Mouse (Mus musculus) cerebellum, adult 11 months (tissue): ENCODE results near the gene Bclaf3.
"Not testable (repeated sequence)": the region's sequence is repeated elsewhere in the genome, so short reads cannot be mapped to it uniquely, and the experiment has no call there.

Experiments
- DNase-seq: peaks from one replicate; pipeline ENCODE4 v3.0.0; 2022

Gene Bclaf3

GRCm38 (mm10) chrX:159526388-159526787, at the start of gene Bclaf3:
Gene Bclaf3, plus strand, starts transcription at chrX:159526688.
- no peak for DNase-seq

- not testable (repeated sequence) for DNase-seq
Measured at GRCm38 (mm10) chrX:159478243-159478940, 48.1 kb upstream of the Bclaf3 start.

DNA sequence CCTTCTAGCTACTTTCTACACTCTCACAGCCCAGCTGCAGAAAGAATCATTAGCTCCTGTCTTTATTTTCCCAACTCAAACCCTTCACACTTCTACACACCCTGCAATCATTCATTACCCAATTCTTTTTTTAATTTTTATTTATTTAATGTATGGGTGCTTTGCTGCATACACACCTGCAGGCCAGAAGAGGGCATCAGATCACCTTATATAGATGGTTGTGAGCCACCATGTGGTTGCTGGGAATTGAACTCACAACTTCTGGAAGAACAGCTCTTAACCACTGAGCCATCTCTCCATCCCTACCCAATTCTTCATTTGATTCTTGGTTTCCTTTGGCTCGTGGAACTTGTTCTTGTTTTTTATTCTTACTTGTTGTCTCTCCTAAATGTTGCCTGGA, 42.2 kb upstream of the Bclaf3 start:
- no peak for DNase-seq

DNA sequence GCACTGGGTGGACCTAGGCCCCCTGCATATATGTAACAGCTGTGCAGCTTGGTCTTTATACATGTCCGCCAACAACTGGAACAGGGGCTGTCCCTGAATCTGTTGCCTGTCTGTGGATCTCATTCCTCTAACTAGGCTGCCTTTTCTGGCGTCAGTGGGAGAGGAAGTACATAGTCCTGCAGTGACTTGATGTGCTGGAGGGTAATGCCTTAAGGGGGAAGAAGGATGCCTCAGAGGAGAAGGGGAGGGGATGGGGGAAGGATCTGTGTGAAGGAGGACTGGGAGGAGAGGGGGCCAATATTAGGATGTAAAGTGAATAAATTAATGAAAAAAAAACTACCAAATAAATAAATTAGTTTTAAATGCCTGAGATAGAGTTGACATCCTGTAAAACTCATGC, 23.3 kb upstream of the Bclaf3 start:
- DNase-seq, result no peak

- DNase-seq, result no peak
Measured at GRCm38 (mm10) chrX:159508331-159509036, 18.0 kb upstream of the Bclaf3 start.

GRCm38 (mm10) chrX:159509042-159509441, 17.4 kb upstream of the Bclaf3 start:
- DNase-seq, result no peak

DNA sequence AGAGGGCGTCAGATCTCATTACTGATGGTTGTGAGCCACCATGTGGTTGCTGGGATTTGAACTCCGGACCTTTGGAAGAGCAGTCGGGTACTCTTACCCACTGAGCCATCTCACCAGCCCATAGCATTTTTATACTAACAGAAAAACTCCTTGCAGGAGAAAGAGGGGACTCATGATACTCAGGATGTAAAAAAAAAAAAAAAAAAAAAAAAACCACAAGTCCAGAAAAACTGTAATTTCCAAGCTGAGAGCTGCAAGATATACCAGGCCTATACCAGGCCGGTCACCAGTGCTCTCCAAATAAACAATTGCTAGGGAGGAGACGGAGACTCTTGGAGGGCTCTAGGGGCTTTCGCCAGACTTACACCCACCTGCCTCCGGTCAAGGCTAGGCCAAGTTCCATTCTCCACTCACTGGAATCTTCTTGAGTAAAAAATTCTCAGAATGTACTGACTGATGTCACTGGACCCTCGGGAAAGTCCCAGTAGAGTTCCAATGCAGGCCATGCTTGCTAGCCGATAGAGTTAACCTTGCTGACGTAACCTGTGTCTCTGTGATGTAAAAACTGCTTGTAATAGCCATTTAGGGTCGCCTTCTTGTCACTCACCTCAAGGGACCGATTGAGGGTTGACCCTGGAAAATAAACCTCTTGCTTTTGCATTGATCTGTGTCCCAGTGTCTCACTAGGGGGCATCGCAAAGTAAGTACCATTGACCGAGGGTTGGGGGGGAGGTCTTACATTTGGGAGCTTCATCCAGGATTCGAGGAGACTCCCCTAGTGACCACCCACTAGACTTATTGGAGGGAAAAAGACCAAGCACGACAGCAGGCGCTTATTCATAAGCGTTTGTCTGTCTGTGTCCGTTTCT, 16.4 kb upstream of the Bclaf3 start:
- no peak for DNase-seq

DNA sequence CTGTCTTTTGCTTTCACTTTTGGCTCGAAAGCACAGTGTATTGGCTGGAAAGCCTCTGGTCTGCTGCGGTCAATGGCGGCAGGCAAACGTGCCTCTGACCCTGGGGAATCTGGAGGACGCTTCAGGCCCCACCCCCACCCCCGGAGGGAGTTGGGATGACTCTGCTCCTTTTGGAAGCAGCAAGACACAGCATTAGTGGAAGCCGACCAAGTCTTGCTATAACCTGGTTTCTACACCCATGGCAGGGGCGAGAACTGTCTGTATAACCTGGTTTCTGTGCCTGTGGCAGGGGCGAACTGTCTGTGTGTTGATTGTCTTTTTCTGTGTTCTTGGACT, 15.8 kb upstream of the Bclaf3 start:
- no peak for DNase-seq

- no peak for DNase-seq
Measured at GRCm38 (mm10) chrX:159515599-159515998, 10.9 kb upstream of the Bclaf3 start.

- no peak for DNase-seq
Measured at GRCm38 (mm10) chrX:159521780-159522179, 4.7 kb upstream of the Bclaf3 start.

GRCm38 (mm10) chrX:159522651-159523050, 3.8 kb upstream of the Bclaf3 start:
- no peak for DNase-seq

DNA sequence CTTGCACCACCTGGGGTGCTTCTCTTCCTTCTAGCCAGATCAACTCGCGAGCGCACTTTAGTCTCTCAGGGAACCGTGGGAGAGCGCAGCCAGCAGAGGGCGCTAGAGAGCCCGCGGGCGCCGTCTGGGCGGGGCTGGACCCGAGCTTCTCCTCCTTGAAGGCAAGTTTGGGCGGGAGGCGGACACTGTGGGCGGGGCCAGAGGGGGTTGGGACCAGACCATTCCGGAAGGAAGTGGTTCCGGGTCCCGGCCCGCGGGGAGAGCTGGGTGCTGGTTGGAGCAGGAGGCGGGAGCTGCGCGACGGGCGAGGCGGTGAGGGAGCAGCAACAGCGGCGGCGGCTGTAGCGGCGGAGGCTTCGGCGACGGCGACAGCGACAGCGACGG, 5.9 kb downstream of the Bclaf3 start:
- peak; percentile 94 for DNase-seq

GRCm38 (mm10) chrX:159532811-159533462, 6.4 kb downstream of the Bclaf3 start:
- DNase-seq, result no peak

GRCm38 (mm10) chrX:159541936-159542335, 15.4 kb downstream of the Bclaf3 start:
- DNase-seq, result no peak

DNA sequence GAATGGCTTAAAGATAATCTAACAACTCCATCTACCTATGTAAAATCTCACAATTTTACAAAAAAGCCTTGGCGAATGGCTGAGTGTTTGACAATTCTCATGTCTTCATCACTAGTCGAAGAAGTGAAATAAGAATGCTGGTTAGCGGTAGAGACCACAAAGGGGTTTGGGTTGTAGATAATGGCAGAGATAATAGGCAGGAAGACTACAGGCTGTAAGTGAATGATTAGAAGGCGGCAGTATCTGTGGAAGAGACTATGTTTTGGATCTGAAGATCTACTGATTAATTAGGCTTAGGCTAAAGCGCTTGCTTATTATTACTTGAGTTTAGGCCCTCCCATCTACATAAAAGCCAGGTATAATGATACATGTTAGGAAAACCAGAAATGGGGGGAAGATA, 20.6 kb downstream of the Bclaf3 start:
- no peak for DNase-seq

DNA sequence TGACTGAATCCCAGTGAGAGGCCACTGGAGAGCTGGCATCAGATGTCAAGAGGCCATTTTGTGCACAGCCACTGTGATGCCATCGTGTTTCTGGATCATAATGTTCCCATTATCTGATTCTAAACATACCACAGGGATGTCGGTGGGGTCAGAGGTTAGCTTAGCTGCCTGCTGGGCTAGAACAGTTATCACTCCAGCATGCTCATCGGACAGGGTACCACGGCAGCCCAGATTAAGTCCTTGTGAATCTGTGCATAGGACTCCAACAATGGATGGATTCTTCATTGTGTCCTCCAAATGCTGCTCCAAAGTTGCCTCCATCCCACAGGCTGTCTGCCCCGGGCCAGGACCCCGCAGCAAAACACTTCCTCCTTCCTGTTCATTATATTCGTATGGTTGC, 58.2 kb downstream of the Bclaf3 start:
- not testable (repeated sequence) for DNase-seq

DNA sequence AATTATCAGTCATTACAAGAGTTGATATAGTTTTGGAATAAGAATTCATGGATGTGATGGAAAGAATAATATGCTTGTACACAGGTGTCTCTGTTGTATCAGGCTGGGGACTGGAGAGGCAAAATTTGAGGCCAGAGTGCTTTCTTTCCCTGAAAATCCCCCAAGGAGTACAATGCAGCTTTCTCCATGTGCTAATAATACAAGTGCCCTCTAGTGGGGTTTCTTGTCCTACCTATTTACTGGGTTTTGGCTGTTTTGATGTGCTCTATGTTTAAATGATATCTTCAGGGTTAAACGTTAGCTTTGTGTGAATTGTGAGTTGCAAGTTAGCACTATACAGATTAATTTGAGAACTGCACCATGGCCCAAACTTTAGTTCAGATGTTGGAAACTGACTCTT, 65.1 kb downstream of the Bclaf3 start:
- no peak for DNase-seq

DNA sequence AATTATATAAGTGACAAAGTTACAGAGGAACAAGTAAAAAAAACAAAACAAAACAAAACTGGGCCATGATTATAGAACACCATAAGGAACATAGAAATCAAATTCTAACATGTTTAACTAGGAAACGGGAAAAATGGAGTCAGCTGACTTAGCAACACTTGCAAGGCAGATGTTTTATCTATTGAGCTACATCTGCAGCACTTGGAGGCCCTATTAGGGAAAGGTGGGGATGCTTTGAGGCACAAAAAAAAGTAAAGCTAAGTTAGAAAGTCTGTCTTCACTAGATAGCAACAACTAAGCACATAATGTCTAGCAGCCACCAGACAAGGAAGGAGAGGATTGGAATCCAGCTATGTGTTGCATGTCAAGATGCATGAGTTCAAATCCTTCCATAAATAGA, 71.0 kb downstream of the Bclaf3 start:
- DNase-seq, result no peak

GRCm38 (mm10) chrX:159604832-159605231, 78.3 kb downstream of the Bclaf3 start:
- no peak for DNase-seq

DNA sequence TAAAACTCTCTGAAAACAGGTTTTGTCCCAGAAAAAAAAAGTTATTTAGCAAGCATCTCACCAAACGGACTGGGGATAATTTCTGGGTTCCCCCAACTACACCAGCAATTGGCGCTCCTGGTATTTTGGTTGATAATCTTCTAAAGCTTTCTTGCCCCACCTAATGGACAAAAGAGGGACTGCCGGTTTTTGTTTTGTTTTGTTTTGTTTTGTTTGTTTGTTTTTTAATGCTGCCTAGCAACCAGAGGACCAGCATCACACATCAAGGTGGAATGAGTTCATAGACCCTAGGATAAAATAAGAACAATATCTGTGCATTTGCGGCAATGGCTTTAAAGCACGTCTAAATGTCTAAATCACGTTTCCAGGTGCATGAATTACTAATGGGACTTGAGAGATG, 80.4 kb downstream of the Bclaf3 start:
- DNase-seq, result no peak

DNA sequence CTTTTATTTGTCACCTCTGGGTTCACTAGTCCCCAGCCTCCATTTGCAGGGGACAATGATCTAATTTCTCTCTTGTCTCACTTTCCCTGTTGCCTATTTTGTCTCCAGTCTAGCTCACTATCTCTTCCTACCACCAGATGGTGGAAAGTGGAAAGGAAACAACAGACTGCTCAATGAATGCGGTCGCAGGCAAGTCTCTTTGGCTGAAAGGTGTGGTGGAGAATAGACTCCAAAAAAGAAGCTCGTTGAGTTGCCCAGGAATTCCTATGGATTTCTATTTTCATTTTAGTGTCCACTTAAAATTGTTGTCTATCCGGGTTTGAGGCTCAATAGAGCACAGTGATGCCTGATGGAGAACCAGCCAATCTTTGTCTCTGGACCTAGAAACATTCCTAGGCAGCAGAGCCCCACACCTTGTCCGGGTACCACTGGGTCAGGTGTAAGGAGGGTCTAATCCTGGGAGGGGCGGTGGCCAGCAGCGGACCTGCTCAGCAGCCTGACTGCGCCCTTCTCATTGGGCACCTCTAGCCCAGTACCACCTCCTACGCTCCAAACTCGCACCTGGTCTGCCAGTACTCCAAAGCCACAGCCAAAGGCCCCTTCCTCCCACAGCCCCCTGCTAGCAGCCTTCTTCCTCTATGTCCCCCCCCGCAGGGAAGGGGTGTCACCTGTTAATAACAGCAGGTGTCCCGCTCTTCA, 99.9 kb downstream of the Bclaf3 start:
- DNase-seq, result peak; percentile 3

DNA sequence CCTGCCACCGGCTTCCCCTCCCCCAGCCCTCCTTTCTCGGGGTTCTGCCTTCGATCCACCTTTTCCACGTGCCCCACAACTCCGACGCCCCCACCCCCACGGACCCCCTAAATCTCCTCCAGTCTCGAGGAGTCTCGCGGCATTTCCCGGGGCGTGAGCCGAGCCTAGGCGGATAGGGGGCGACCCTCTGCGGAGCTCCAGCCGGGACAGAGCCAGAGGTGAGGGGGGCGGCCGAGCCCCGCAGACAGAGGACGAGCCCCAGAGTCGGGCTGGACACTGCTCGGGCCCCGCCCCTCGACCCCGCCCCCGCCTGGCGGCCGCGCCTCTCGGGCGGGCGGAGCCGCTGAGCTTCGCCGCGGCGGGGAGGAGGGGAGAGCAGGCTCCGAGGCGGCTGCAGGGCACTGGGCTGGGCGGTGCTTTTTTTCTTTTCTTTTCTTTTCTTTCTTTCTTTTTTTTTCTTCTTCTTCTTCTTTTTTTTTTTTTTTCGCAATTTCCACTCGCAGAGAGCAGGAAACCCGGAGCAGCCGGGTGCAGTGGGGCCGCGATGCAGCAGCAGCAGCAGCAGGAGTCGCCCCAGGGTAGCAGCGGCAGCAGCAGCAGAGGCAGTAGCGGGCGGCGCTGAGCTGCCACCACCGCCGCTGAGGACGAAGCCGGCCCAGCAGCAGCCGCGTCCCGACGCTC, 100.6 kb downstream of the Bclaf3 start, which contains the start of gene Sh3kbp1:
Gene Sh3kbp1, plus strand, starts transcription at position 366 of the 681 bp plus-strand sequence.
- peak; percentile 25 for DNase-seq
